Mouse (Mus musculus) kidney, embryonic 15.5 days (tissue): ENCODE measurements around the gene Tnfrsf19. TPM values are rescaled to one million over a fixed set of nuclear protein-coding genes. Genes with fewer than 3 reads are reported as not detected.

ENCODE experiments used
- ATAC-seq: fragments of 200-750 bp; cut with Nextera tagmentation; replicated peaks from 2 replicates; pipeline ENCODE4 v1.8.0; 2017; ENCODE audit warnings: moderate TSS enrichment; ENCODE audit not compliant: low FRiP score
- H3K27ac ChIP-seq: fragments of 300-500 bp; sonication (generic); 2 replicates; pipeline ENCODE4 v1.5.1; 2015; ENCODE audit warnings: mild to moderate bottlenecking, inconsistent platforms
- H3K27me3 ChIP-seq: fragments of 300-500 bp; sonication (generic); 2 replicates; pipeline ENCODE4 v1.6.1; 2015; ENCODE audit warnings: inconsistent platforms
- H3K36me3 ChIP-seq: fragments of 300-500 bp; sonication (generic); 2 replicates; pipeline ENCODE4 v1.6.1; 2015; ENCODE audit warnings: inconsistent platforms
- H3K4me1 ChIP-seq: fragments of 300-500 bp; sonication (generic); 2 replicates; pipeline ENCODE4 v1.6.1; 2015; ENCODE audit warnings: inconsistent platforms
- H3K4me2 ChIP-seq: fragments of 300-500 bp; sonication (generic); 2 replicates; pipeline ENCODE4 v1.6.1; 2015; ENCODE audit warnings: moderate library complexity, mild to moderate bottlenecking, inconsistent platforms
- H3K4me3 ChIP-seq: fragments of 300-500 bp; sonication (generic); replicated peaks from 2 replicates; pipeline ENCODE4 v1.5.1; 2015; ENCODE audit warnings: mild to moderate bottlenecking, inconsistent platforms
- H3K9ac ChIP-seq: fragments of 300-500 bp; sonication (generic); 2 replicates; pipeline ENCODE4 v1.6.1; 2015; ENCODE audit warnings: mild to moderate bottlenecking, inconsistent platforms
- H3K9me3 ChIP-seq: fragments of 300-500 bp; sonication (generic); replicated peaks from 2 replicates; pipeline ENCODE4 v1.6.1; 2016; ENCODE audit warnings: inconsistent platforms
- WGBS: fragments of 180-500 bp; shearing (Covaris S2); methylation state at CpG from one replicate; pipeline ENCODE4 v1.1.7; 2015; ENCODE audit warnings: mixed read lengths; 5-methylcytosine and 5-hydroxymethylcytosine counted together
- polyA plus RNA-seq: library from polyadenylated mRNA; unstranded; fragments of >200 nt; fragmentation: Nextera tagmentation; extraction: Ambion mirVana; gene quantifications from 2 replicates; pipeline ENCODE4 v1.2.1, GENCODE M21; 2015

Gene Tnfrsf19
- polyA plus RNA-seq, 1 experiment from 2014 or later = 16.4 TPM

DNA sequence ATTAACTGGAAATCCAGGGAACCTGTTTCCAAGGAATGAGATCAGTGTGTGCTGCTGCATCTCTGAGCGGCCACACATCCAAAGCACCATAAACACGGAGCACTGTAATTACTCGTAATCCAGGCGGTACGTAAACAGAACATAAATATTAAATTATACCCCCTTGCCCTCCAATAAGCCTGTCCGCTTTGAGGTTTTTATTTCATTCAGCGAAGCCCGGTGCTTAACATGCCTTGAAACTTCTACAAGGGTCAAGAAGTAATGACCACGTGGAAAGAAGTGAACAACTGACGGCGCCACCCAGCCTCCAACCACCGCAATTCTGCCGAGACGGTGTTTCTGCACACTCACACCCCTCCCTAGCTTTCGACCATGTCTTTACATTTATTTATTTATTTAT, 31.7 kb downstream of the Tnfrsf19 start:
- ATAC-seq = no peak
- 49% methylated on average over 15 of the region's 15 CpGs for WGBS
- peaks cover 30% of the 10 kb centered on the region for H3K4me1 ChIP-seq
- H3K36me3 ChIP-seq = no peaks in the 10 kb centered on the region
- no peaks in the 10 kb centered on the region for H3K9me3 ChIP-seq
- H3K27me3 ChIP-seq = no peaks in the 10 kb centered on the region
- H3K4me2 ChIP-seq = no peak overlapping the region
- H3K9ac ChIP-seq = no peak overlapping the region
- no peak overlapping the region for H3K4me3 ChIP-seq
- no peak overlapping the region for H3K27ac ChIP-seq

DNA sequence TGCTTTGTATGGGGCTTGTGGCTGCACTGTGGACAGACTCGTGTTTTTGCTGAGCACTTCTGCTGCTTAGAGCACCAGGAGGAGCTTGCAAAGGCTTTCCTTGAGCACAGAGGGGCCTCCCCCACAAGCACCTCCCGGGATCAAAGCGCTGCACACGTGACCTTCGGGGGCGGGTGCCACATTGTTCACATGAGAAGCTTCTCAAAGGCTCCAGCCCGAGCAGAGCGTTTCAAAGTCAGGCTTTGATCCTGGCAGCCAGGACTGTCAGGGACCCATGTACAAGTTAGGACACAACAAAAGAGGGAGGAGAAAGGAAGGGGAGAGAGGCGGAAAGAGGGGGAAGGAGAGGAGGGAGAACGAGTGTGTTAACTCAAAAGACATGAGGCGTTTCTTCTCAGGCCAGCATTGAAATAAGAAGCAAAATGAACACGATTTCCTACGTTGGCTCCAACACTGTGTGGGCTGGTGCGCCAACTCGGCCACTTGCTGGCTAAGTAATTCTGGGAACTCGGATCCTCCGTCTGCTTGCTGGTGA, 33.8 kb downstream of the Tnfrsf19 start:
- 0 out of 2 replicates have a peak overlapping the region, but pooled peaks have one; percentile 14 for H3K9ac ChIP-seq
- H3K4me2 ChIP-seq = peak overlapping the region; percentile 59
- H3K9me3 ChIP-seq = no peaks in the 10 kb centered on the region
- H3K27ac ChIP-seq = peak overlapping the region; percentile 89
- WGBS = under 1% methylated on average over 17 of the region's 17 CpGs
- H3K36me3 ChIP-seq = no peaks in the 10 kb centered on the region
- H3K4me1 ChIP-seq = peaks cover 27% of the 10 kb centered on the region
- peak overlapping the region; percentile 31 for H3K4me3 ChIP-seq
- H3K27me3 ChIP-seq = no peaks in the 10 kb centered on the region
- ATAC-seq = peak; percentile 93

- H3K27ac ChIP-seq = peak overlapping the region; percentile 89
- no peaks in the 10 kb centered on the region for H3K9me3 ChIP-seq
- no peaks in the 10 kb centered on the region for H3K36me3 ChIP-seq
- no peaks in the 10 kb centered on the region for H3K27me3 ChIP-seq
- H3K9ac ChIP-seq = no peak overlapping the region
- no peak for ATAC-seq
- no peak overlapping the region for H3K4me3 ChIP-seq
- H3K4me2 ChIP-seq = no peak overlapping the region
- WGBS = 94% methylated on average over 8 of the region's 8 CpGs
- peaks cover 27% of the 10 kb centered on the region for H3K4me1 ChIP-seq
Measured at GRCm38 (mm10) chr14:61011621-61012174, 34.6 kb downstream of the Tnfrsf19 start.

DNA sequence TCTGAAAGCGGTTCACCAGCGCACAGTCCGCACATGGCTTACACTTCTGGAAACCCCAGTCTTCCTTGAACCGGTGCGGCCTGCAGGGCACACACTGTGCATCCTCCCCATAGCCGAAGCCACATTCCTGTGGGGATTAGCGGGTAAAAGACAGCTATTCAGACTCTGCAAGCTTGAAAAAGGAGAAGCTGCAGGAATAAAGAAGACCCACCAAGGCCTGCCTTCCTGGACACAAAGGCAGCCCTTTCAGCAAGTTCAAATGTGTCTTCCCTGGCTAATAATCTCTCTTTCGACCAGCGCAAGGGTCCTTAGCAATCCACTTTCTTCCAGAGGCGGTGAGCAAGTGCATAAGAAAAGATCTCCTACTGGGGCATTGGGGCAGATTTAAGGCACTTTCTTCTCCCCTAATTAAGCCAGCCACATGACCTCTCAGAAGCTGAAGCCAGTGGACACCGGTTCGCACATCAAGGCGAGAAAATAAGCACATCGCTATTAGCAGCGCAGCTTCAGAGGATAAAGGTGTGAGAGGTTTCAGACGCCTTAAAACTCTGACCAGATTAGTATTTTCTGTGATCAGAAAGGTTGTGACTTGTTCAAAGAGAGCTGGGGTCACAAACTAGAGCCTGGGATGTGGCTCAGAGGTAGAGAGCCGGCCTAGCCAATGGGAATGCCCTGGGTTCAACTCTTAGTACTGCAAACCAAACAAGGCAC, 41.0 kb downstream of the Tnfrsf19 start:
- Histone ChIP-seq H3K27ac (no peak overlapping the region), H3K4me3 (no peak overlapping the region), H3K4me1 (peaks cover 2% of the 10 kb centered on the region; the same call in 1 of the 2 replicates), H3K27me3 (no peaks in the 10 kb centered on the region), H3K9me3 (no peaks in the 10 kb centered on the region), H3K4me2 (no peak overlapping the region), H3K36me3 (no peaks in the 10 kb centered on the region), H3K9ac (no peak overlapping the region)
- ATAC-seq = no peak
- whole genome bisulfite sequencing = 54% methylated on average over 17 of the region's 17 CpGs

DNA sequence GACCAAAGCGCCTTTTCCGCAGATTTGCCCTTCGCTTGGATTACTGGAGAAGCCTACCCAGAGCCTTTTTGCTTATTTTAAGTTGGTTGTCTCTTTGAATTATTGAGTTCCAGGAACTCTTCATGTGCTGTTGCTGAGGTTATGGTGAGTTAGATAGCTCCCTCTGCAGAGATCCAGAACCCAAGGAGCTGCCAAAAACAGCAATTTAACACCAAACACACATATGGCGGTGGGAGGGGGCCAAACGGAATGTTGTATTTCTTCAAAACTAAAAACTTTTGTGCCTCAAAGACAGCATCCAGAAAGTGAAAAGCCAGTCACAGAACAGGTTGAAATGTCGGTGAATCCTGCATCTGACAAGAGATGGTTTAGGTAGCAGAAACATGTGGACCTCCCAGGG, 42.6 kb downstream of the Tnfrsf19 start:
- Histone ChIP-seq H3K9me3 (no peaks in the 10 kb centered on the region), H3K4me3 (no peak overlapping the region), H3K4me2 (no peak overlapping the region), H3K4me1 (peaks cover 8% of the 10 kb centered on the region; the same call in 1 of the 2 replicates), H3K9ac (no peak overlapping the region), H3K36me3 (no peaks in the 10 kb centered on the region), H3K27ac (no peak overlapping the region), H3K27me3 (no peaks in the 10 kb centered on the region)
- no peak for ATAC-seq
- 84% methylated on average over 6 of the region's 6 CpGs for WGBS

DNA sequence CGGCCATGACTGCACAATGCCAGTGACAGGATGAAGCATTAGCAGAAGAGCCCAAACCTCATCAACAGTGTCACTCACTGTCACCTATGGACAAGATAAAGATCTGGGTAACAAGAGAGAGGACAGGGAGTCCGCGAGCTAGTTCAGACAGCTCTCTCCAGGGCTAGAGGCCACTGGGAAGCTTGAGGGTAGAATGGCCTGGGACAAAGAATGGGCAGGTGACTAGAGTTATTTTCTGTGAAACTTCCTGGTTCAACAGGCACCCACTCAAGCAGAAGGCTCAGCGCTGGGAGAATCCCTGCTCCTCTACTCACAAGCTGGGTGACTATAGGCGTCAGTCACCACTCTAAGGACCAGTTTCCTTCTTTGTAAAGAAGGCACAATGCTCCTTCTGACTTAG, 46.2 kb downstream of the Tnfrsf19 start:
- 0 out of 2 replicates have a peak, but pooled peaks have one; percentile 22 for ATAC-seq
- Histone ChIP-seq H3K4me3 (no peak overlapping the region), H3K9ac (no peak overlapping the region), H3K4me2 (no peak overlapping the region), H3K27ac (peak overlapping the region; percentile 25; the same call in 1 of the 2 replicates), H3K36me3 (no peaks in the 10 kb centered on the region), H3K27me3 (no peaks in the 10 kb centered on the region), H3K4me1 (peaks cover 19% of the 10 kb centered on the region), H3K9me3 (no peaks in the 10 kb centered on the region)
- 74% methylated on average over 5 of the region's 5 CpGs for WGBS

DNA sequence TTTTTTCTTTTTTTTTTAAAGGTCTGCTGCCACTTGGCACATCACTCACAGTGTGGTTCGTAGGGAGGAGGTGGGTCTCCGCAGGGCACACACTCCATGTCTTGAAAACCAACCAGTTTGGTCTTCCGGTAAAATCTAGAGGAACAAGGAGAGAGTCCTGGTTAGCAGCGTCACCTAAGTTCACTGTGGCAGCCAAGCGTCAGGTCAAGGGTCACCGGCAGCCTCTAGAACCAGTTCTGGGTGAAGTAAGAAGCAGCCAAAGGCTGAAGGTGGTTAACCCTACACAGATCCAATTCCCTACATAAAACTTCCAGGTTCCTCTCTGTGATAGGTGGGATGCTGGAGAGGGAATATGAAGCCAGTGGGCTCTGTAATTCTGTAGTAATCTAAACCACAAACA, 49.7 kb downstream of the Tnfrsf19 start:
- Histone ChIP-seq H3K9ac (no peak overlapping the region), H3K27ac (no peak overlapping the region), H3K36me3 (no peaks in the 10 kb centered on the region), H3K9me3 (no peaks in the 10 kb centered on the region), H3K4me3 (no peak overlapping the region), H3K4me1 (peaks cover 19% of the 10 kb centered on the region), H3K4me2 (no peak overlapping the region), H3K27me3 (no peaks in the 10 kb centered on the region)
- no peak for ATAC-seq
- WGBS = 58% methylated on average over 6 of the region's 6 CpGs

DNA sequence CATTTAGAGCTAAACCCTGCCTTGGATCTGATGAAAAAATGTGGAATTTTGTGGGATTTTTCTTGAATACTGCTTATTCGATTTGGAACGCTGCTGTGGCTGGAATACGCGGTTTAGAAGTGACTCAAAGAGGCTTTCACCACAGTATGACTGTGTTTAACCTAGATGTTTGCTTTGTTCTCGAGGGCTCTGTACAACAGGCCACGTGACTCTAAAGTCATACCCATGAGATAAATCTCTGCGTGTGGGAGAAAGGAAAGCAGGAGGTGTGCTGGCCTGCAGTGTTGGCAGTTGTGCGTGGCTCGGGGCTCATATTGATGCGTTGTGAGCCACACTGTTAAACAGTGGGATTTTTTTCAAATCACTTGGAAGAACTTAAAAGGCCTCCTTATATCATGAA, 52.8 kb downstream of the Tnfrsf19 start:
- Histone ChIP-seq H3K4me1 (peaks cover 17% of the 10 kb centered on the region), H3K27ac (no peak overlapping the region), H3K27me3 (no peaks in the 10 kb centered on the region), H3K4me3 (no peak overlapping the region), H3K9ac (no peak overlapping the region), H3K9me3 (no peaks in the 10 kb centered on the region), H3K36me3 (no peaks in the 10 kb centered on the region), H3K4me2 (no peak overlapping the region)
- 59% methylated on average over 10 of the region's 10 CpGs for WGBS
- no peak for ATAC-seq

DNA sequence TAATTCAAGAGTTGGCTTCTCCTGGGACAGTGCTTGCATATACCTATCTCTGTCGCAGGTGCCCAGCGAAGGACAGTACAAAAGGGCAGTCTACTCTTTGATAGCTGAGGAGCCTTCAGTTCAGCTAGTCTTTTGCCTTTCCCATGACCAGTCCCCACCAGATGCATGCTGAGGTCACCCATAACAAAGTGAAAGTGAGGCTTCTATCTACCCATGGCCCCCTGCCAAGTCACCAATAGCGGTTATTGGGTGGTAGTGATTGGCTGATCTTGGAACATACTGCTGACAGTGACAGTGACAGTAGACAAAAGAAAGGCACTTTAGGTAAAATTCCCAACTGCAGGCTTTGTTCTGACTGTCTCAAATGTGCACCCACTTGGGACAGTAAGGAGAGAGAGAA, 53.2 kb downstream of the Tnfrsf19 start:
- H3K4me3 ChIP-seq = no peak overlapping the region
- no peaks in the 10 kb centered on the region for H3K27me3 ChIP-seq
- 93% methylated on average over 3 of the region's 3 CpGs for WGBS
- no peaks in the 10 kb centered on the region for H3K36me3 ChIP-seq
- H3K9ac ChIP-seq = no peak overlapping the region
- no peak overlapping the region for H3K27ac ChIP-seq
- no peak for ATAC-seq
- peaks cover 21% of the 10 kb centered on the region for H3K4me1 ChIP-seq
- H3K4me2 ChIP-seq = no peak overlapping the region
- H3K9me3 ChIP-seq = no peaks in the 10 kb centered on the region

DNA sequence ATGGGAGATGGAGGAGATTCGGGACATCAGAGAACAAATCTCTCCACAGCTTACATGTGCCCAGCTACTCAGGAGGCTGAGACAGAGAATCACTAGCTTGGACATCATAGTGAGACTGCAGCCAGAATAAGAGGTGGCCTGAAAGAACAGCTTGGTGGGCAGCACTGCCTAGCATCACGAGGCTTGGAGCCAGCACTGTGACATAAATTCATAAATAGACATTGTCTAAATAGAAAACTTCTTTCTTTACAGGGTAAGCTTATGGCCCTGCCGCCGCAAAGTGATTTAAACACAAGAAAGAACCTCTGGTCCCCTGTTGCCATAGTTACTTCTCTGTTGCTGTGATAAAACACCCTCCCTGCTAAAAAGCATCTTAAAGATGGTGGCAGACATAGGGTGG, 54.1 kb downstream of the Tnfrsf19 start:
- no peak for ATAC-seq
- H3K9ac ChIP-seq = no peak overlapping the region
- no peak overlapping the region for H3K4me2 ChIP-seq
- H3K36me3 ChIP-seq = no peaks in the 10 kb centered on the region
- 69% methylated on average over 4 of the region's 4 CpGs for WGBS
- no peak overlapping the region for H3K4me3 ChIP-seq
- H3K4me1 ChIP-seq = peaks cover 21% of the 10 kb centered on the region
- no peaks in the 10 kb centered on the region for H3K9me3 ChIP-seq
- no peak overlapping the region for H3K27ac ChIP-seq
- no peaks in the 10 kb centered on the region for H3K27me3 ChIP-seq

GRCm38 (mm10) chr14:60988228-60988627, 58.1 kb downstream of the Tnfrsf19 start:
- H3K27ac ChIP-seq = no peak overlapping the region
- H3K27me3 ChIP-seq = no peaks in the 10 kb centered on the region
- no peaks in the 10 kb centered on the region for H3K36me3 ChIP-seq
- no peaks in the 10 kb centered on the region for H3K9me3 ChIP-seq
- WGBS = 65% methylated on average over 6 of the region's 6 CpGs
- H3K4me2 ChIP-seq = no peak overlapping the region
- H3K9ac ChIP-seq = no peak overlapping the region
- no peak for ATAC-seq
- peaks cover 17% of the 10 kb centered on the region; the same call in 1 of the 2 replicates for H3K4me1 ChIP-seq
- no peak overlapping the region for H3K4me3 ChIP-seq

- Histone ChIP-seq H3K4me1 (peaks cover 17% of the 10 kb centered on the region; the same call in 1 of the 2 replicates), H3K9ac (no peak overlapping the region), H3K4me3 (no peak overlapping the region), H3K27me3 (no peaks in the 10 kb centered on the region), H3K36me3 (no peaks in the 10 kb centered on the region), H3K9me3 (no peaks in the 10 kb centered on the region), H3K27ac (no peak overlapping the region), H3K4me2 (no peak overlapping the region)
- WGBS = 75% methylated on average over 5 of the region's 5 CpGs
- no peak for ATAC-seq
Measured at GRCm38 (mm10) chr14:60986926-60987325, 59.4 kb downstream of the Tnfrsf19 start.
